Mouse (Mus musculus) midbrain, embryonic 16.5 days (tissue): Measurements from ENCODE around the gene Fmo1. TPM values are rescaled to one million over a fixed set of nuclear protein-coding genes. Genes with fewer than 3 reads are reported as not detected.

Experiments
- ATAC-seq: fragments of 200-750 bp; cut with Nextera tagmentation; 2 replicates; pipeline ENCODE4 v1.8.0; 2017; ENCODE audit warnings: moderate TSS enrichment
- H3K27ac ChIP-seq: fragments of 300-500 bp; sonication (generic); 2 replicates; pipeline ENCODE4 v1.5.1; 2014; ENCODE audit warnings: mild to moderate bottlenecking, low read length, mixed read lengths
- H3K27me3 ChIP-seq: fragments of 300-500 bp; sonication (generic); 2 replicates; pipeline ENCODE4 v1.6.1; 2014; ENCODE audit warnings: low read depth, low read length, mixed read lengths; ENCODE audit not compliant: control insufficient read depth, insufficient read depth
- H3K36me3 ChIP-seq: fragments of 300-500 bp; sonication (generic); 2 replicates; pipeline ENCODE4 v1.6.1; 2014; ENCODE audit warnings: mild to moderate bottlenecking, low read length, moderate library complexity, mixed read lengths; ENCODE audit not compliant: control insufficient read depth, insufficient read depth
- H3K4me1 ChIP-seq: fragments of 300-500 bp; sonication (generic); 2 replicates; pipeline ENCODE4 v1.6.1; 2014; ENCODE audit warnings: mild to moderate bottlenecking, low read length, mixed read lengths; ENCODE audit not compliant: control insufficient read depth, insufficient read depth
- H3K4me2 ChIP-seq: fragments of 300-500 bp; sonication (generic); 2 replicates; pipeline ENCODE4 v1.6.1; 2014; ENCODE audit warnings: mild to moderate bottlenecking, low read length, mixed read lengths
- H3K4me3 ChIP-seq: fragments of 300-500 bp; sonication (generic); 2 replicates; pipeline ENCODE4 v1.5.1; 2014; ENCODE audit warnings: low read depth, mild to moderate bottlenecking, low read length, moderate library complexity, mixed read lengths
- H3K9ac ChIP-seq: fragments of 300-500 bp; sonication (generic); 2 replicates; pipeline ENCODE4 v1.6.1; 2014; ENCODE audit warnings: low read depth, low read length, mixed read lengths
- H3K9me3 ChIP-seq: fragments of 300-500 bp; sonication (generic); replicated peaks from 2 replicates; pipeline ENCODE4 v1.6.1; 2014; ENCODE audit warnings: mild to moderate bottlenecking, low read length, mixed read lengths; ENCODE audit not compliant: control insufficient read depth, poor library complexity, severe bottlenecking
- WGBS: fragments of 180-500 bp; shearing (Covaris S2); extraction: QIAGEN DNeasy Blood & Tissue Kit; methylation state at CpG from one replicate; pipeline ENCODE4 v1.1.7; 2014; 5-methylcytosine and 5-hydroxymethylcytosine counted together
- polyA plus RNA-seq: library from polyadenylated mRNA; unstranded; fragments of >200 nt; fragmentation: Nextera tagmentation; extraction: Ambion mirVana; gene quantifications from 2 replicates; pipeline ENCODE4 v1.2.1, GENCODE M21; 2015

Fmo1 gene
- polyA plus RNA-seq, result 23.0 and 32.3 TPM in 2 replicates

- Histone ChIP-seq H3K4me3 (no peak within 1 kb of the TSS), H3K9me3 (no peaks in the 10 kb centered on the region), H3K27me3 (no peaks in the 10 kb centered on the region), H3K4me1 (no peaks in the 10 kb centered on the region), H3K4me2 (no peak within 1 kb of the TSS), H3K27ac (no peak within 1 kb of the TSS), H3K36me3 (no peaks in the 10 kb centered on the region), H3K9ac (no peak within 1 kb of the TSS)
- no peak for ATAC-seq
- 81% methylated on average over 7 of the region's 7 CpGs for WGBS
These were observed at the start of gene Fmo1 for GRCm38 (mm10) chr1:162866280-162866681. TSS of gene Fmo1 (minus strand) at chr1:162866610.

DNA sequence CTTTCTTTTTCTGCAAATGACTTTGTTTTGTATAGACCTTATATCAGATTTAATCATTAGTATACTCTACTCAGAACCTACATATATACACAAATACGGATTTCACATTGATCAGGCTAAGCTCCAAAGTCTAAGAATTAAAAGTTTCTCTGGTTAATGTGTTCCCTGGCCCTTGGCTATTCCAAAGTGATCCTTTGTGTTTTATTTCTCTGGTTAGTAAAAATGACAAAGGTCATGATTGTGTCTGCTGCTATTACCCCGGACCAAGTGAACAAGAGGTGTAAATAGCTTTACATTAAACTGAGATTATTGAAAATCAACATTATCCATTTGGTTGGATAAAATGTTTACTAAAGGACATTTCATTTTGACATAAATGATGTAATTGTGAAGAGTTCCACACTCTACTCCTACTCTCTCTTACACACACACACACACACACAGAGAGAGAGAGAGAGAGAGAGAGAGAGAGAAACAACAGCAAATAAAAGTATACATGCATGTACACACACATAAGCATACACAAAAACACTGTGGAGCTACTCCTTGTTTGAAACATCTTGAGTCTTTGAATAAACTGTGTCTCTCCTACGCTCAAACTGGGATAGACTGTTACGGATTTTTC is 48.6 kb upstream of the Fmo1 start:
- 86% methylated on average over 4 of the region's 4 CpGs for WGBS
- Histone ChIP-seq H3K9ac (no peak overlapping the region), H3K27ac (no peak overlapping the region), H3K36me3 (no peaks in the 10 kb centered on the region), H3K4me2 (no peak overlapping the region), H3K4me1 (no peaks in the 10 kb centered on the region), H3K4me3 (no peak overlapping the region), H3K27me3 (no peaks in the 10 kb centered on the region), H3K9me3 (no peaks in the 10 kb centered on the region)
- no peak for ATAC-seq

GRCm38 (mm10) chr1:162912085-162912484 is 45.7 kb upstream of the Fmo1 start:
- no peak overlapping the region for H3K27ac ChIP-seq
- no peaks in the 10 kb centered on the region for H3K27me3 ChIP-seq
- ATAC-seq, result no peak
- H3K9ac ChIP-seq, result no peak overlapping the region
- no peak overlapping the region for H3K4me3 ChIP-seq
- no peaks in the 10 kb centered on the region for H3K36me3 ChIP-seq
- no peaks in the 10 kb centered on the region for H3K4me1 ChIP-seq
- H3K4me2 ChIP-seq, result no peak overlapping the region
- no peaks in the 10 kb centered on the region for H3K9me3 ChIP-seq

DNA sequence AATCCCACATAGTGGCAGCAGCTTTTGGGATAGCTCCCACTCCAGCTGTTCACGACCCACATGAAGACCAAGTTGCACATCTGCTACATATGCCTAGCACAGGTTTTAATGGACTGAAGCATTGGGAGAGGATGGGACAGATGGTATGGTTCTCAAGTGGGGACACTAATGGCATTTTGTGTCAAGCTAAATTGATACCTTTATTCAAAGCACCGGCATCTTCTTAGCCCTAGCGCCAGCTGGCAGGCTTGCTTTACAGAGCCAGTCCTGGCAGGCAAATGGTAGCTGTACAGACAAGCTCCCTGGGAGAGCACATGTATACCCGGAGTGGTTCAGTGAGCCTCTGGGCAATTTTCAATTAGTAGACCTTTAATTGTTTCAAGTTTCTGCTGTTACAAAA is 35.5 kb upstream of the Fmo1 start:
- H3K9ac ChIP-seq, result no peak overlapping the region
- H3K36me3 ChIP-seq, result no peaks in the 10 kb centered on the region
- no peak overlapping the region for H3K4me2 ChIP-seq
- H3K27me3 ChIP-seq, result no peaks in the 10 kb centered on the region
- H3K27ac ChIP-seq, result no peak overlapping the region
- WGBS, result 70% methylated on average over 4 of the region's 4 CpGs
- H3K4me3 ChIP-seq, result no peak overlapping the region
- no peak for ATAC-seq
- no peaks in the 10 kb centered on the region for H3K9me3 ChIP-seq
- no peaks in the 10 kb centered on the region for H3K4me1 ChIP-seq

- 65% methylated on average over 14 of the region's 14 CpGs for WGBS
These were observed 31.7 kb upstream of the Fmo1 start, which contains the start of gene Fmo2 for GRCm38 (mm10) chr1:162897838-162898811. TSS of gene Fmo2 (minus strand) at chr1:162898726.

GRCm38 (mm10) chr1:162895900-162896299 is 29.5 kb upstream of the Fmo1 start:
- no peak overlapping the region for H3K4me3 ChIP-seq

More at GRCm38 (mm10) chr1:162897838-162898811, 31.7 kb upstream of the Fmo1 start, which contains the start of gene Fmo2:
- Histone ChIP-seq H3K4me1 (no peaks in the 10 kb centered on the region), H3K4me2 (no peak within 1 kb of the TSS), H3K27me3 (no peaks in the 10 kb centered on the region), H3K36me3 (no peaks in the 10 kb centered on the region), H3K4me3 (no peak within 1 kb of the TSS), H3K9me3 (no peaks in the 10 kb centered on the region), H3K27ac (no peak within 1 kb of the TSS), H3K9ac (no peak within 1 kb of the TSS)
- no peak for ATAC-seq

DNA sequence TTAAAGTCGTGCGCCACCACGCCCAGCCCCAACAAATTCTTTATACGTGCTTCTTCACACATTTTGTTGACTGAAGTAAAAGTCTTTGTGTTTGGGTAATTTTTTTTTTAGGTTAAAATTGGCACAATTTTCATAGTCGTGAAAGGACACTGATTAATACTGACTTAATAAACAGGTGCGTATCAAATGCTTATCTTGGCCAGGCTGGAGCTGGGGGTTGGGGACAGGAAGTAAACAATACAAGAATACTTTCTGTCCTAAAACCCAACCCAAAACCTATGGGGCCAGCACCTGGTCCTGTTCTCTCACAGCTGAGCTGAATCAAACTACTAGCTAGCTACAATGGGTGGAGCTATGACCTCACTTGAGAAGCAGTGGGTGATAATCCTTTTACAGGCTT is 26.6 kb upstream of the Fmo1 start:
- no peak for ATAC-seq
- WGBS, result 93% methylated on average over 6 of the region's 6 CpGs

More at GRCm38 (mm10) chr1:162895900-162896299, 29.5 kb upstream of the Fmo1 start:
- WGBS, result 44% methylated on average over 6 of the region's 6 CpGs
- H3K27me3 ChIP-seq, result no peaks in the 10 kb centered on the region
- H3K36me3 ChIP-seq, result no peaks in the 10 kb centered on the region
- no peaks in the 10 kb centered on the region for H3K9me3 ChIP-seq
- H3K9ac ChIP-seq, result no peak overlapping the region
- ATAC-seq, result peak; percentile 73; the same call in 1 of the 2 replicates
- H3K27ac ChIP-seq, result no peak overlapping the region
- H3K4me2 ChIP-seq, result no peak overlapping the region
- H3K4me1 ChIP-seq, result no peaks in the 10 kb centered on the region

GRCm38 (mm10) chr1:162891980-162892451 is 25.6 kb upstream of the Fmo1 start:
- no peak overlapping the region for H3K27ac ChIP-seq
- no peak overlapping the region for H3K4me2 ChIP-seq
- no peak for ATAC-seq
- no peaks in the 10 kb centered on the region for H3K4me1 ChIP-seq
- H3K9me3 ChIP-seq, result no peaks in the 10 kb centered on the region
- 81% methylated on average over 6 of the region's 6 CpGs for WGBS
- no peak overlapping the region for H3K9ac ChIP-seq
- H3K4me3 ChIP-seq, result no peak overlapping the region
- no peaks in the 10 kb centered on the region for H3K36me3 ChIP-seq
- H3K27me3 ChIP-seq, result no peaks in the 10 kb centered on the region

More for the DNA sequence above, 26.6 kb upstream of the Fmo1 start:
- no peaks in the 10 kb centered on the region for H3K4me1 ChIP-seq
- H3K9me3 ChIP-seq, result no peaks in the 10 kb centered on the region
- H3K27me3 ChIP-seq, result no peaks in the 10 kb centered on the region
- H3K9ac ChIP-seq, result no peak overlapping the region
- H3K4me3 ChIP-seq, result no peak overlapping the region
- no peak overlapping the region for H3K4me2 ChIP-seq
- no peaks in the 10 kb centered on the region for H3K36me3 ChIP-seq
- H3K27ac ChIP-seq, result no peak overlapping the region

DNA sequence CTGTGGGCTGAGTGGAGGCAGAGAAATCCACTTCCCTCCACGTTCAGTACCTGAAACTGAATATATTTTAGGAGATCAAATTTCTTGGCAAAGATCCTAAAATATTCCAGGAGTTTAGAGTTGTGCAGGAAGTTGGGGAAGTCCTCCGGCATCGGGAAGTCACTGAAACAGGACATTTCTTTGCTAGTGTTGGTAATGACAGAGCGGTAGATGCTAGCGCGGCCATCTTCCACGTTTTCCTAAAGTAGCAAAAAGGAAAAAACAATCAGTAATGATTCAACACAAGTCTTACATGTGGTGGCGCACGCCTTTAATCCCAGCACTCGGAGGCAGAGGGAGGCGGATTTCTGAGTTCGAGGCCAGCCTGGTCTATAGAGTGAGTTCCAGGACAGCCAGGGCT is 22.2 kb upstream of the Fmo1 start:
- Histone ChIP-seq H3K4me3 (no peak overlapping the region), H3K27ac (no peak overlapping the region), H3K9ac (no peak overlapping the region), H3K9me3 (no peaks in the 10 kb centered on the region), H3K4me2 (no peak overlapping the region), H3K27me3 (no peaks in the 10 kb centered on the region), H3K36me3 (no peaks in the 10 kb centered on the region), H3K4me1 (no peaks in the 10 kb centered on the region)
- ATAC-seq, result no peak
- WGBS, result 92% methylated on average over 12 of the region's 12 CpGs
